Mouse (Mus musculus) heart, adult 2 months (tissue): Measurements from ENCODE around the gene Cd247. TPM values are rescaled to one million over a fixed set of nuclear protein-coding genes. Genes with fewer than 3 reads are reported as not detected.

ENCODE experiments used
- DNase-seq, 2 experiments: peaks; one replicate each; pipeline ENCODE4 v3.0.0; 2021
- H3K27ac ChIP-seq: fragments of 200-600 bp; 2 replicates; pipeline ENCODE4 v1.8.1; 2022
- H3K27me3 ChIP-seq: fragments of 200-500 bp; 2 replicates; pipeline ENCODE4 v1.6.1; 2012; ENCODE audit warnings: mild to moderate bottlenecking, low read length, inconsistent platforms, mixed read lengths; ENCODE audit not compliant: control insufficient read depth, insufficient read depth
- H3K36me3 ChIP-seq: fragments of 200-500 bp; 2 replicates; pipeline ENCODE4 v1.6.1; 2012; ENCODE audit warnings: low read length, inconsistent platforms; ENCODE audit not compliant: control insufficient read depth, insufficient read depth
- H3K4me1 ChIP-seq: fragments of 200-500 bp; 2 replicates; pipeline ENCODE4 v1.6.1; 2011; ENCODE audit warnings: low read length; ENCODE audit not compliant: control insufficient read depth, insufficient read depth
- H3K4me3 ChIP-seq: fragments of 200-600 bp; 2 replicates; pipeline ENCODE4 v1.8.1; 2022
- H3K79me2 ChIP-seq: fragments of 200-500 bp; replicated peaks from 2 replicates; pipeline ENCODE4 v1.6.1; 2012; ENCODE audit warnings: mild to moderate bottlenecking, inconsistent platforms, low read length, moderate library complexity, mixed read lengths; ENCODE audit not compliant: control insufficient read depth, insufficient read depth
- H3K9ac ChIP-seq: fragments of 200-500 bp; 2 replicates; pipeline ENCODE4 v1.6.1; 2012; ENCODE audit warnings: low read depth, mild to moderate bottlenecking, control low read depth, inconsistent platforms, low read length, mixed read lengths
- CTCF ChIP-seq: fragments of 200-600 bp; IDR thresholded peaks from 2 replicates; pipeline ENCODE4 v1.8.1; 2022; ENCODE audit warnings: antibody characterized with exemption, mild to moderate bottlenecking, moderate library complexity
- EP300 ChIP-seq: fragments of 200-500 bp; IDR thresholded peaks from 2 replicates; pipeline ENCODE4 v1.6.1; 2011; ENCODE audit warnings: low read depth, low read length, control low read depth; ENCODE audit not compliant: insufficient read depth
- POLR2A ChIP-seq: fragments of 200-500 bp; IDR thresholded peaks from 2 replicates; pipeline ENCODE4 v1.6.1; 2011; ENCODE audit warnings: mild to moderate bottlenecking, low read depth, low read length, control low read depth; ENCODE audit not compliant: insufficient read depth
- WGBS: fragments of 180-500 bp; shearing (Covaris S2); methylation state at CpG from one replicate; pipeline ENCODE4 v1.1.7; 2018; 5-methylcytosine and 5-hydroxymethylcytosine counted together
- intact Hi-C: fragments of 180-260 bp; cut with DNase I; formaldehyde crosslinking; loops from one replicate; pipeline ENCODE4 v1.15.1; 2025
- polyA plus RNA-seq: library from polyadenylated mRNA; depleted of rRNA; stranded (reverse); fragments of >200 nt; gene quantifications from 2 replicates; pipeline ENCODE4 v1.2.3, GENCODE M21; 2012
- total RNA-seq, 2 experiments: library from RNA; stranded (reverse); gene quantifications; 2 replicates each; pipeline ENCODE4 v1.2.3; 2021

Gene Cd247
- total and polyA plus RNA-seq, 3 experiments, result 0.52 to 2.4 (median 0.76) TPM

- no peak for DNase-seq
- no peaks in the 10 kb centered on the region for H3K79me2 ChIP-seq
- TF ChIP-seq CTCF (no peak), EP300 (no peak)
- WGBS, result 52% methylated on average over 4 of the region's 4 CpGs
- peaks cover 2% of the 10 kb centered on the region; the same call in 1 of the 2 replicates for H3K36me3 ChIP-seq
- H3K27me3 ChIP-seq, result no peaks in the 10 kb centered on the region
- intact Hi-C loops, result no loop called here
- no peak overlapping the region for H3K4me3 ChIP-seq
- H3K9ac ChIP-seq, result no peak overlapping the region
- H3K4me1 ChIP-seq, result peaks cover 10% of the 10 kb centered on the region
- H3K27ac ChIP-seq, result no peak overlapping the region
These were observed 44.8 kb downstream of the Cd247 start for GRCm38 (mm10) chr1:165833244-165833643.

- TF ChIP-seq POLR2A (peak; percentile 29; the same call in 1 of the 2 replicates), EP300 (no peak)
- no peaks in the 10 kb centered on the region for H3K79me2 ChIP-seq
- 40% methylated on average over 17 of the region's 17 CpGs for WGBS
- H3K4me1 ChIP-seq, result peaks cover 11% of the 10 kb centered on the region
- peaks cover 3% of the 10 kb centered on the region; the same call in 1 of the 2 replicates for H3K36me3 ChIP-seq
- intact Hi-C loops, result no loop called here
- no peak for DNase-seq
- H3K27me3 ChIP-seq, result no peaks in the 10 kb centered on the region
- H3K27ac ChIP-seq, result peak overlapping the region; percentile 1; the same call in 1 of the 2 replicates
- H3K9ac ChIP-seq, result no peak overlapping the region; the same call in 1 of the 2 replicates
- H3K4me3 ChIP-seq, result no peak overlapping the region
These were observed 45.6 kb downstream of the Cd247 start for GRCm38 (mm10) chr1:165833910-165834632.

- TF ChIP-seq CTCF (no peak), EP300 (no peak), POLR2A (no peak)
- no peaks in the 10 kb centered on the region for H3K79me2 ChIP-seq
- intact Hi-C loops, result no loop called here
- WGBS, result 66% methylated on average over 12 of the region's 12 CpGs
- H3K36me3 ChIP-seq, result peaks cover 3% of the 10 kb centered on the region; the same call in 1 of the 2 replicates
- no peak overlapping the region for H3K4me3 ChIP-seq
- H3K4me1 ChIP-seq, result peaks cover 11% of the 10 kb centered on the region
- no peak overlapping the region for H3K9ac ChIP-seq
- H3K27me3 ChIP-seq, result no peaks in the 10 kb centered on the region
- peak overlapping the region; percentile 1; the same call in 1 of the 2 replicates for H3K27ac ChIP-seq
- no peak for DNase-seq
These were observed 46.1 kb downstream of the Cd247 start for GRCm38 (mm10) chr1:165834633-165834975.

GRCm38 (mm10) chr1:165836461-165836860 lies 48.0 kb downstream of the Cd247 start:
- H3K4me3 ChIP-seq, result no peak overlapping the region
- peak in 1 of 2 experiments; percentile 31 for DNase-seq
- no peaks in the 10 kb centered on the region for H3K27me3 ChIP-seq
- peak overlapping the region; percentile 71 for H3K27ac ChIP-seq
- 13% methylated on average over 6 of the region's 6 CpGs for WGBS
- intact Hi-C loops, result no loop called here
- no peak for TF ChIP-seq POLR2A
- TF ChIP-seq CTCF, result no peak
- TF ChIP-seq EP300, result no peak
- no peak overlapping the region for H3K9ac ChIP-seq
- H3K4me1 ChIP-seq, result peaks cover 11% of the 10 kb centered on the region
- no peaks in the 10 kb centered on the region for H3K79me2 ChIP-seq
- H3K36me3 ChIP-seq, result peaks cover 3% of the 10 kb centered on the region; the same call in 1 of the 2 replicates

- peaks cover 3% of the 10 kb centered on the region; the same call in 1 of the 2 replicates for H3K36me3 ChIP-seq
- peaks cover 11% of the 10 kb centered on the region for H3K4me1 ChIP-seq
- no peak overlapping the region; the same call in 1 of the 2 replicates for H3K9ac ChIP-seq
- no peaks in the 10 kb centered on the region for H3K79me2 ChIP-seq
- 24% methylated on average over 8 of the region's 8 CpGs for WGBS
- intact Hi-C loops, result no loop called here
- no peaks in the 10 kb centered on the region for H3K27me3 ChIP-seq
- DNase-seq, result peak in 1 of 2 experiments; percentile 38
- no peak overlapping the region for H3K4me3 ChIP-seq
- H3K27ac ChIP-seq, result peak overlapping the region; percentile 71
- TF ChIP-seq EP300, result peak; percentile 60; the same call in 1 of the 2 replicates
- no peak for TF ChIP-seq POLR2A
These were observed 49.1 kb downstream of the Cd247 start for GRCm38 (mm10) chr1:165837546-165837945.

GRCm38 (mm10) chr1:165839201-165839600 lies 50.7 kb downstream of the Cd247 start:
- peaks cover 11% of the 10 kb centered on the region for H3K4me1 ChIP-seq
- peaks cover 3% of the 10 kb centered on the region; the same call in 1 of the 2 replicates for H3K36me3 ChIP-seq
- no peaks in the 10 kb centered on the region for H3K79me2 ChIP-seq
- intact Hi-C loops, result no loop called here
- no peak overlapping the region for H3K9ac ChIP-seq
- H3K27me3 ChIP-seq, result no peaks in the 10 kb centered on the region
- no peak overlapping the region for H3K4me3 ChIP-seq
- DNase-seq, result no peak
- TF ChIP-seq EP300 (no peak), CTCF (no peak), POLR2A (no peak)
- no peak overlapping the region for H3K27ac ChIP-seq
- 84% methylated on average over 4 of the region's 4 CpGs for WGBS
